25 mouse cellular contexts compared by ENCODE assay signal in the genomic region with DNA sequence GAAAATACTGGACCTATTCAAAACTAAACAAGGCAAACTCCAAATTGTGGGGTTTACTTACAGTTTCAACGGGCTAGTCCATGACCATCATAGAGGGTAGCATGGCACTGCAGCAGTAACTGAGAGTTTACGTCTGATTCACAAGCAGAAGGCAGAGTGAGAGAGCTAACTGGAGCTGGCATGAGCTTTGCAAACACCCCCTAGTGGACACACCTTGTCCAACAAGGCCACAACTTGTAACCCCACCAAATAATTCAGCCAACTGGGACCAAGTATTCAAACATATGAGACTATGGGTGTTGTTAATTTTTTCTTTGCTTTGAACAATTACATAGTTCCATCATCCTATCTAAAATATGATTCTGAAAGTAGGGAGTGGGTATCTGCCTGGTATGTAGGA. TPM values are rescaled to one million over a fixed set of nuclear protein-coding genes. Genes with fewer than 3 reads are reported as not detected.
DNase-seq lines count a peak whose midpoint lies in the region; ATAC-seq and TF ChIP-seq lines count a peak whose summit lies in the region.
"Had no signal": no experiment of that assay in that cellular context is flagged by ENCODE, and none has a peak within 500 bp of the region (broad histone marks: within the 10 kb centered on the region; RNA-seq: fewer than 3 reads in every experiment).

No protein-coding gene starts in this region.

- peaks cover 41% of the 10 kb centered on the region for H3K36me3 ChIP-seq in intestine, postnatal 0 days (ENCODE audit: control insufficient read depth, insufficient read depth)
- peaks cover 33% of the 10 kb centered on the region for H3K36me3 ChIP-seq in intestine, embryonic 16.5 days (ENCODE audit: control insufficient read depth, insufficient read depth, low read length)
- peaks cover 86% of the 10 kb centered on the region for H3K36me3 ChIP-seq in hindbrain, embryonic 14.5 days (replicated peaks; ENCODE audit: control insufficient read depth, insufficient read depth)

- H3K4me2 ChIP-seq in intestine, postnatal 0 days (replicated peaks; ENCODE audit: low read depth), result no peak overlapping the region
- H3K4me2 ChIP-seq in intestine, embryonic 16.5 days (ENCODE audit: low read depth, low read length), result no peak overlapping the region
- no peak overlapping the region for H3K4me2 ChIP-seq in hindbrain, embryonic 14.5 days (replicated peaks)
- H3K4me2 ChIP-seq: forebrain, embryonic 12.5 days; liver, embryonic 13.5 days had no signal

- ATAC-seq in intestine, postnatal 0 days, result no peak
- no peak for ATAC-seq in intestine, embryonic 16.5 days
- ATAC-seq in megakaryocyte, adult 5-6 weeks (ENCODE audit: poor library complexity, severe bottlenecking), result peak; percentile 69
- no peak for ATAC-seq in hindbrain, embryonic 14.5 days (ENCODE audit: low FRiP score)
- ATAC-seq: hindbrain, postnatal 0 days had no signal

- H3K9ac ChIP-seq in intestine, postnatal 0 days (ENCODE audit: low read depth, low read length), result no peak overlapping the region
- no peak overlapping the region for H3K9ac ChIP-seq in intestine, embryonic 16.5 days (ENCODE audit: low read depth, low read length)
- H3K9ac ChIP-seq in hindbrain, embryonic 14.5 days, result no peak overlapping the region
- H3K9ac ChIP-seq: forebrain, embryonic 12.5 days; liver, embryonic 13.5 days had no signal

- H3K9me3 ChIP-seq in intestine, postnatal 0 days (ENCODE audit: control insufficient read depth), result peaks cover 21% of the 10 kb centered on the region
- no peaks in the 10 kb centered on the region for H3K9me3 ChIP-seq in intestine, embryonic 16.5 days (ENCODE audit: control insufficient read depth, low read length)
- H3K9me3 ChIP-seq in hindbrain, embryonic 14.5 days (ENCODE audit: control insufficient read depth, low read length), result peaks cover 80% of the 10 kb centered on the region

- H3K27ac ChIP-seq in intestine, postnatal 0 days (ENCODE audit: low read depth, low read length), result no peak overlapping the region
- H3K27ac ChIP-seq in intestine, embryonic 16.5 days (ENCODE audit: low read length), result no peak overlapping the region
- no peak overlapping the region for H3K27ac ChIP-seq in hindbrain, embryonic 14.5 days
- H3K27ac ChIP-seq: forebrain, embryonic 12.5 days; hindbrain, postnatal 0 days; liver, embryonic 13.5 days; stomach, postnatal 0 days had no signal

- intact Hi-C loops in left cerebral cortex, postnatal 14 days (cut with DNase I), result no loop called here

- no peaks in the 10 kb centered on the region for H3K27me3 ChIP-seq in intestine, postnatal 0 days (replicated peaks; ENCODE audit: control insufficient read depth, insufficient read depth, low read length)
- H3K27me3 ChIP-seq in intestine, embryonic 16.5 days (replicated peaks; ENCODE audit: control insufficient read depth, insufficient read depth, low read length), result no peaks in the 10 kb centered on the region
- H3K27me3 ChIP-seq in hindbrain, embryonic 14.5 days (ENCODE audit: control insufficient read depth, insufficient read depth, low read length), result no peaks in the 10 kb centered on the region
- H3K27me3 ChIP-seq: forebrain, embryonic 12.5 days; liver, embryonic 13.5 days had no signal

- H3K4me1 ChIP-seq in intestine, postnatal 0 days (replicated peaks; ENCODE audit: control insufficient read depth, insufficient read depth, low read length), result no peaks in the 10 kb centered on the region
- H3K4me1 ChIP-seq in intestine, embryonic 16.5 days (ENCODE audit: control insufficient read depth, insufficient read depth, low read length), result no peaks in the 10 kb centered on the region
- no peaks in the 10 kb centered on the region for H3K4me1 ChIP-seq in hindbrain, embryonic 14.5 days (replicated peaks; ENCODE audit: control insufficient read depth, insufficient read depth, low read length)
- H3K4me1 ChIP-seq: forebrain, embryonic 12.5 days; liver, embryonic 13.5 days had no signal

- 92% methylated on average over 2 of the region's 2 CpGs for WGBS in intestine, postnatal 0 days
- WGBS in intestine, embryonic 16.5 days, result 94% methylated on average over 2 of the region's 2 CpGs
- 95% methylated on average over 2 of the region's 2 CpGs for WGBS in hindbrain, embryonic 14.5 days

- peak; percentile 20 for DNase-seq in thymus, postnatal 14 days
- no peak for DNase-seq in thymus, adult 18-20 months
- DNase-seq in left cerebral cortex, postnatal 14 days (ENCODE audit: low spot score in 2 of 2), result no peak
- DNase-seq in hindbrain, embryonic 14.5 days (ENCODE audit: low spot score), result no peak
- DNase-seq in cerebellum, postnatal 4 days (ENCODE audit: low spot score in 2 of 2), result no peak
- DNase-seq: adrenal gland, postnatal 36 days; cerebellum, adult 9-10 months; kidney, adult 2 months; kidney, postnatal 36 days; layer of hippocampus, adult 9-11 months; liver, embryonic 13.5 days; lung, postnatal 10 days; right cerebral cortex, postnatal 4 days had no signal

- no peak overlapping the region for H3K4me3 ChIP-seq in intestine, postnatal 0 days (ENCODE audit: low read depth, low read length)
- no peak overlapping the region for H3K4me3 ChIP-seq in intestine, embryonic 16.5 days (ENCODE audit: low read length)
- no peak overlapping the region for H3K4me3 ChIP-seq in hindbrain, embryonic 14.5 days (replicated peaks; ENCODE audit: low read length)
- H3K4me3 ChIP-seq: forebrain, embryonic 12.5 days; liver, embryonic 13.5 days had no signal

- peak; percentile 26; the same call in 1 of the 2 replicates for TF ChIP-seq CTCF in intestine, postnatal 0 days (IDR thresholded peaks at IDR 0.05; ENCODE audit: low read depth)

RNA-seq across cellular contexts. Expression of a gene that starts 8.2 kb away (rescaled TPM):
- 5.4 and 5.6 TPM in 2 replicates for polyA plus RNA-seq in intestine, postnatal 0 days (2015; fragmentation: Nextera tagmentation; extraction: Ambion mirVana)
- polyA plus RNA-seq in intestine, embryonic 16.5 days (2015; fragmentation: Nextera tagmentation; extraction: Ambion mirVana), result 5.6 and 7.1 TPM in 2 replicates
- 14.7 and 20.3 TPM in 2 replicates for total RNA-seq in megakaryocyte, adult 5-6 weeks (2015)
- 24.2 and 26.3 TPM in 2 replicates for total RNA-seq in megakaryocyte, adult 5-6 weeks (2017)
- total RNA-seq in left cerebral cortex, postnatal 14 days (2021), result 10 to 100 TPM; 60.2 to 60.7 TPM
- polyA plus RNA-seq in hindbrain, embryonic 14.5 days (2014; fragmentation: Nextera tagmentation; extraction: Ambion mirVana), result 23.1 and 27.8 TPM in 2 replicates

RNA-seq across cellular contexts. Expression of a gene that starts 27.4 kb away (rescaled TPM):
- polyA plus RNA-seq in intestine, postnatal 0 days (2015; fragmentation: Nextera tagmentation; extraction: Ambion mirVana), result not detected in 2 replicates
- not detected in 2 replicates for polyA plus RNA-seq in intestine, embryonic 16.5 days (2015; fragmentation: Nextera tagmentation; extraction: Ambion mirVana)
- not detected in 2 replicates for total RNA-seq in megakaryocyte, adult 5-6 weeks (2015)
- total RNA-seq in megakaryocyte, adult 5-6 weeks (2017), result not detected in 2 replicates
- 1 to 10 TPM in 1 of 2 experiments, under 1 TPM in 1; 0.59 to 1.1 TPM for total RNA-seq in left cerebral cortex, postnatal 14 days (2021)
- polyA plus RNA-seq in hindbrain, embryonic 14.5 days (2014; fragmentation: Nextera tagmentation; extraction: Ambion mirVana), result 0.17 and 0.37 TPM in 2 replicates
- total RNA-seq: adrenal gland, postnatal 36 days; gastrocnemius, adult 8-10 months; heart, adult 8-10 months; hematopoietic stem cell, adult 5-6 weeks; hindbrain, postnatal 0 days had no signal
- polyA plus RNA-seq: embryonic facial prominence, embryonic 11.5 days; forebrain, embryonic 12.5 days; heart, embryonic 16.5 days; kidney, adult 2 months; limb, embryonic 11.5 days; liver, embryonic 13.5 days; stomach, postnatal 0 days had no signal
